Mouse (Mus musculus): Measurements from ENCODE around the gene Ddx17. TPM values are rescaled to one million over a fixed set of nuclear protein-coding genes. Genes with fewer than 3 reads are reported as not detected.

Gene Ddx17
- total RNA-seq (2021): 10 to 100 TPM; 80.2 to 86.8 TPM
- long read RNA-seq, experiment 1, partial matches to known transcripts: 3 of 11 reads
- long read RNA-seq, experiment 1, other reads (novel, unspliced or antisense): 8 of 11 reads
- long read RNA-seq, experiment 2, partial matches to known transcripts: 10 of 11 reads
- long read RNA-seq, experiment 2, other reads (novel, unspliced or antisense): 0 of 11 reads

DNA sequence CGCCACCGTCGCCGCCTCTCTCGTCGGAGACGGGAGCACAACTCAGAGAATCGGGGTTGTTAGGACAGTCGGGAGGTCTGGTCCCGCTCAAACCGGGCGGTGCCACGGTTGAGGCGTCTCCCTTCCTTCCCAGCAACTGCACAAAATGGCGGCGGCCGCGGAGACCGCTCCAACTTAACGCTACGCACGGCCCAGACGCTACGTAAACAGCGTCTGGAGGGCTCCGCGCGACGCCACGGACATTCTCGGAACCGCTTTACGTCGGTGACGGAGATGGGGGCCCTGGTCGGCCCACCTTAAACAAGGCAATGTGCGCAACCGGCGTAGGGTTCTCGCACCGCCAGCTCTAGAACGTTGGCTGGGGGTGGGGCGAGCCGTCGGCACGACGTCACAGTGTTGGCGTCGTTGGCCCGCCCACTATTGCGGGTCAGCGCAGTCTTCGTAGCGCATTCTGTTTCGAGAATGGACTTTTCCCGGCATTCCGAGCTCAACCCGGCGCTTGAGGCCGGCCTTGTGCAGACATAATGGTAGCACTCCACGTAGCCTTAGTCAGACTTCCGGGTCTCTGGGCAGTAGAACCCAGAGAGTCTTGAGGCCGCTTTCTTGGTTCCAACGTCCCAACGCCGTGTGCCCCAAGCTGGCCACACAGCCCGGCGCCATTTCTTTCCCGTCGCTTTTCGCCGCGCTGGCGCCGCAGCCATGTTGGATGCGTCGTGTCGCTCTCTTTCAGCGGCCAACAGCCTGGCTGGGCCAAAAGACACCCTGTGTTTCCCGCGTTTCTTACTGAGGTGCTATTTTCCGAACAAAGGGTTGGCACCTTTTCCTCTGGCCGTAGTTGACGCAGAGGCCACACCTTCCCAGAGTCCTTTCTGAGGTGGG, at the start of gene Ddx17:
Ddx17 (minus strand) TSS at position 332 of the 879 bp plus-strand sequence.
- no peak for TF ChIP-seq CTCF (IDR thresholded peaks at IDR 0.05)
- peak within 1 kb of the TSS; percentile 100 for H3K27ac ChIP-seq
- peak; percentile 99 for DNase-seq
- H3K4me3 ChIP-seq: peak within 1 kb of the TSS; percentile 99
- intact Hi-C loops (cut with DNase I): loop anchor here (5.0 to 10.0 kb wide), 2 partner anchors 138 to 174 kb away; partner anchors contain the start of gene Josd1

DNA sequence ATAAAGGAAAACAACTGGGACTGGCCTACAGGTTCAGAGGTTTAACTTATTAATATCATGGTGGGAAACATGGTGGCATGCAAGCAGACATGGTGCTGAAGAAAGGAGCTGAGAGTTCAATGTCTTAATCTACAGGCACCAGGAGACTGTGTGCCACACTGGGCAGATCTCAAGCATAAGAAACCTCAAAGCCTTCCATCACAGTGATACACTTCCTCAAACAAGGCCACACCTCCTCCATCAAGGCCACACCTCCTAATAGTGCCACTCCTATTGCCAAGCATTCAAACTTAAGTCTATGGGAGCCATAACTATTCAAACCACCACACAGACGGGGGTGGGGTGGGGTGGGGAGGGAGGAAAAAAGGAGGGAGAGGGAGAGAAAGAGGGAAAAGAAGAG, 35.0 kb upstream of the Ddx17 start:
- Histone ChIP-seq H3K4me3 (no peak overlapping the region), H3K27ac (no peak overlapping the region)
- no peak for DNase-seq
- intact Hi-C loops (cut with DNase I): no loop called here
- no peak for TF ChIP-seq CTCF (IDR thresholded peaks at IDR 0.05)

DNA sequence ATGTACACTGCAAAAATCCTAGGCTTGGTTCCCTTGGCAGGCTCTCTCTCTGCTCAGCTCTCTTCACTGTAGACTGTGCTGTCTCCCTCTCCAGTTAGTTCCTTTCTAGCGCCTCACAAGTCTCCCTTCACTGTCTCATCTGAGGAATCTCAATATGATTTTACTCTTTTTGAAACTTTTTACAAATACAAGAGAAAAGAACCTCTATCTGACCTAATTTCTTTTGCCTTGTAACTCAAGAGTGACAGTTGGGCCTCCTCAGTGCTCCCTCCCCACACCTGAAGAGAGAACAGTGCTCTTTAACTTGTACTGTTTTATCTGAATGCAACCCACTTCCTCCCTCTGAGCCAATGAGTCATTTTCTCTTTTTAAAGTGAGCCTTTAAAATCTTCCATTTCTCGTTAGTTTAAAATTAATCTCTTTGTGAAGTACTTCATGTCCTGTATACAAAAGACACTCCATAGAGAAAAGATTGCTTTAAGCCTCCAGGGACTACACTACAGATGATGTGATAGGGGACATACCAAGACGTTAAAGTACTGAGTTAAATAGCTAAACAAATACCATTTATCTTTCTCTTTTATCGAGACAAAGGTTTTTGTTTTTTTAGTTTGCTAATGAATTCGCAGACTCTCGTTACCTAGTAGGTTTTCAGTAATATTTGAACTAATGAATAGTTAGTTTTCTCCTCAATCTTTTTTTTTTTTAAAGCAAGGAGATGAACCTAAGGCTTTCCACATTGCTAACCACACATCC, 31.3 kb upstream of the Ddx17 start:
- TF ChIP-seq CTCF (IDR thresholded peaks at IDR 0.05): no peak
- DNase-seq: no peak
- intact Hi-C loops (cut with DNase I): no loop called here
- Histone ChIP-seq H3K4me3 (no peak overlapping the region), H3K27ac (no peak overlapping the region)

DNA sequence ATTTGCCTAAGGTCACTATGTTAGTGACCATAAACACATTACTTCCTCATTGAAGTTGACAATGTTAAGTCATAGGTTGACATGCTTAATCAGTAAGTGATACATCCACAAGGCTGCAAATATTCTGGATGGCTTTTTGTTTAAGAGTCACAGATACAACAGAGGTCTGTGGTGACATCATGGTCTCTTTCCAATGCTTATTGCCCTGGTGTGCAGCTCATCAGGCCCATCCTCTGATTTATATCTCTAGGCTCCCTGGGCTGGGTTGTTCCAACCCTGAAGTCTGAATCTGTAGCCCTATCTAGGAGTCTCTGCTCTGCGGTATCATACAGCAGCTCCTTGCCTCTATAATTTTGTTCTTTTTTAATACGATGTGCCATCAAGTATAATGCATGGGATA, 30.4 kb upstream of the Ddx17 start:
- intact Hi-C loops (cut with DNase I): no loop called here
- no peak for DNase-seq
- Histone ChIP-seq H3K4me3 (no peak overlapping the region), H3K27ac (no peak overlapping the region)
- TF ChIP-seq CTCF (IDR thresholded peaks at IDR 0.05): no peak

DNA sequence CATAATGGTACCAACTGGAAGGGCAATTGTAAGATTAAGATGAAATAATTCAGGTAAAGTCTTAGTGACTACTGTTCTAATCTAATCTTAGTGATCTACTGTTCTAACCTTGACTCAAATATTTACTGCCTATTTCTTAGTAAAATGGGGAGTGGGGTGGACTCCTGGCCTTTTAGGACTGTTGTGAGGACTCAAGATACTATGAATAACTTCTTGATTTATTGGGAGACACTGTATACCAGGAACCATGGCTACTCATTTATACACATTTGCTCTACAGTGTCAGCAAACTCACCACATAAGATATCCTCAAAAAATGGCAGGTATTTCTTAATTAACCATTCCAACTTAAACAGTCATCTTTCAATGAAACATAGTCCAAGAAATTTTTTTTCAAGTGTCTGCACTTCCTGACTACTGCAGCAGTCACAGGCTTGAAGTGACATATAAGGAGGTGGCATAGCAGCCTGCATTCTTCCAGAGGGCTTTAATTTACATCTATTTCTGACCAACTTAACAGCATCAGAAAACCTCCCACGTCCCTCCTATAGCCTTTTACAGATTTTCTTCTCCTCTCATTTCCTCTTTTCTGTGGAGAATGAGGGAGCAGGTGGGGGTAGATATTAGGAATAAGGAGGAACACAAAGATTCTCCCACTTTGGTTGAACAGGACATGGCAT, 29.1 kb upstream of the Ddx17 start:
- intact Hi-C loops (cut with DNase I): no loop called here
- no peak for DNase-seq
- Histone ChIP-seq H3K27ac (no peak overlapping the region), H3K4me3 (no peak overlapping the region)
- no peak for TF ChIP-seq CTCF (IDR thresholded peaks at IDR 0.05)

DNA sequence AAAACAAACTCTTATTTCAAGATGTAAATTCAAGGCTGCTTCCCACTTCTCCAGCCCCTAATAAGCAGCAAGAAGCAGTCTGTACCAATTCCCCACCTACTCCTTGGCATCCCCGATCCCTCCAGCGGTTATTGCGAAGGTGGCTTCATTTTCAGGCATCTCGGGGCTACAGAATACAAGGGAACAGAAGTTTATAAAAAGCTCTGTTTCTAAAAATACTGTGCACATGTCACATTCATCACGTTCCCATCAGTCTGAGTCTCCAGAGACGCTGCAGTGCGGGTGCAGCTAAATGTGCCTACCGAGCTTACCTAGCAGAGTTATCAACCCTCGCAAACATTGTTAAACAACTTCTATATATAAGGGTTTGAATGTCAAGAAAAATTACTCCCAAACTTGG, 15.9 kb upstream of the Ddx17 start:
- DNase-seq: no peak
- no peak overlapping the region for H3K4me3 ChIP-seq
- intact Hi-C loops (cut with DNase I): no loop called here
- no peak overlapping the region for H3K27ac ChIP-seq
- TF ChIP-seq CTCF (IDR thresholded peaks at IDR 0.05): no peak

DNA sequence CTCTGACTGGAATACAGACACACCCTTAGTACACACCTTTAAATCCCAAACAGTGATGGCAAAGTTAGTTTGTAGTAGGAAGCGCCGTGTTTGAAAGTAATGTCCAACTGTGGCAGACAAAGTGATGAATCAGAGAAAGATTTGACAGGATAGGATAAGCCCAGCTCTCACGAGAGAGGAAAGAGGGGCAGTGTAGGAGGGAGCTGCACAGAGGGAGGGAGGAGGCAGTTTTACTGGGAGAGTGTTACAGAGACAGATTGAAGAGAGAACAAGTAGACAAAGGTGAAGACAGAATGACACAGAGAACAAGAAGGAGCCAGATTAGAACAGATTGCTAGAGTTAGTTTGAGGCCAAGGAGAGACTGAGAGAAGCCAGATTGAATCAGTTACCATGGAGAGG, 13.1 kb upstream of the Ddx17 start:
- H3K4me3 ChIP-seq: no peak overlapping the region
- no peak for TF ChIP-seq CTCF (IDR thresholded peaks at IDR 0.05)
- intact Hi-C loops (cut with DNase I): no loop called here
- no peak for DNase-seq
- no peak overlapping the region for H3K27ac ChIP-seq

DNA sequence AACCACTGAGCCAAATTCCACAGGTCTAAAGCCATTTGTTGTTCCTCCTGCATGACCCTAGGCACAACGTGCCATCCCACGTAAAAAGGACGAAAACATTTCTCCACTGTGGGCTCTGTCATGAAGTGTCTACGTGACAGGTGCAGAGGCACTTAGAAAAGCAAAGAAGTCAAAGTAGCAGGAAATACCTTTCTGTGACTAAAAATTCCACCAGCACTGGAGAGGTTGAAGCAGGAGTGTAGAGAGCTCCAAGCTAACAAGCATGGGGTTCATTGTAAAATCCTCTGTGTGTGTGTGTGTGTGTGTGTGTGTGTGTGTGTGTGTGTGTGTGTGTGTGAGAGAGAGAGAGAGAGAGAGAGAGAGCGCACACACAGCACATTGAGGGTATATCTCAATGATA, 6.0 kb upstream of the Ddx17 start:
- DNase-seq: no peak
- Histone ChIP-seq H3K4me3 (no peak overlapping the region), H3K27ac (no peak overlapping the region)
- intact Hi-C loops (cut with DNase I): no loop called here
- no peak for TF ChIP-seq CTCF (IDR thresholded peaks at IDR 0.05)

DNA sequence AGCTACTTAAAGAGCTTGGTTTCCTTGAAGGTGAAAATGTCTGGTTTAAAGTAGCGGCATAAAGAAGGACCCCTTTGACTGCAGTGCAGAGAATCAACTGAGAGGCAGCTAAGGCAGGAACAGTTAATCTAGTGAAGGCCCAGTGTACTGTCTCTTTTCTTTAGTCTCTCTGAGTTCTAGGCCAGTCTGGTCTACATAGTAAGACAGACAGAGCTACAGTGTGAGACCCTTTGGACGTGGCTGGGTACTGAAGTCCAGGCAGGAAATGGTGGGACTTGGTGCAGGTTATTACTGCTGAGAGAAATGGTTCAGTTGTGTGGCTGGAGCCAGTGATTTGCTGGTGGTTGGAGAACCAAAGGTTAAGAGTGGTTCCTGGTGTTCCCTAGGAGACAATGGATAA, 1.7 kb upstream of the Ddx17 start:
- DNase-seq: no peak
- intact Hi-C loops (cut with DNase I): loop anchor here (5.0 to 10.0 kb wide), 2 partner anchors 137 to 176 kb away; partner anchors contain the start of gene Josd1

DNA sequence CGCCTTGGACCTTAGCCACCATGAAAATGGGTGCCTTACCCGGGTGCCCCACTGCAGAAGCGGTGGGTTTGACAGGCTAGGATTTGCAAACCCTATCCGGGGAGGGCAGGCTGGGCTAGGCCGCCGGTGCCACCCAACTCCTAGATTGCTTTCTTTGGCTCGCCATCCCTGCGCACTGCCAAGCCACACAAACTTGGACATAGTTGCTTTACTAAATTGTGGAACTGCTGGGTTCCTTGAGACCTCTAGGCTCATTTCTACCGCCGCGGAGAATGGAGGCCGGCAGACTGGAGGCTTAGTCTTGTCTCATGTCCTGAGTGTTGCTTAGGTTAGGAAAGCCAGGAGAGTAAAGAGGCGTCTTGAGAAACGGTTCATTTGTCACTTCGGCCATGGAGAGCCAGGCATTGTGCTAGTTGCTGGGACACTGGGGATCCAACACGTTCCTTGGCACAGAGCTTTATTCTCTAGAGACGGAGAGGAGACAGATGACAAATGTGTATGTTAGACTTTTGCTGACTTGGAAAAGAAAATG, 814 bp upstream of the Ddx17 start:
- intact Hi-C loops (cut with DNase I): loop anchor here (5.0 to 10.0 kb wide), 2 partner anchors 137 to 175 kb away; partner anchors contain the start of gene Josd1
- peak overlapping the region; percentile 100 for H3K27ac ChIP-seq
- H3K4me3 ChIP-seq: peak overlapping the region; percentile 99
- no peak for TF ChIP-seq CTCF (IDR thresholded peaks at IDR 0.05)
- no peak for DNase-seq

More for the DNA sequence above, 1.7 kb upstream of the Ddx17 start:
- no peak for TF ChIP-seq CTCF (IDR thresholded peaks at IDR 0.05)
- Histone ChIP-seq H3K27ac (no peak overlapping the region), H3K4me3 (no peak overlapping the region)

DNA sequence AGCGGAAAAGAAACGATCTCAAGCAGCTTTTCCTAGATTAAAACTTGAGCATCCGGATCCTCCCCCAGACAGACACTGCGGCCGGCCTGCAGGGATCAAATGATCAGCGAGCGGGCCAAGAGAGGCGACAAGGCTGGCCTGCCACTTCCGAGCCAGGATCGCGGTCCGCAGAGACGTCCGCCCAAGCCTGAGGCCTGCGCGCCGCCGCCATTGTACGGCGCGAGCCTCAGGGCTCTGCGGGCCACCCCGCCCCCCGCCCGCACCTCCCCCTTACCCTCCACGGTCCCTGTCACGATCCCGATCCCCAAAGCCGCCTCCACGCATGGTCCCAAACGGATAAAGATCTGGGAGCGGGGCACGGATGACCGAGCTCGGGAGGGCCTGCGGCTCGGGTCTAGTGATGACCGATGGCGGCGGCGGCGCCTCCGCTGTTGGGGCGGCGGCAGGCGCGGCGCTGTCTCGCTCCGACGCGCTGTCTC, 581 bp downstream of the Ddx17 start:
- intact Hi-C loops (cut with DNase I): loop anchor here (5.0 to 10.0 kb wide), 2 partner anchors 139 to 174 kb away; partner anchors contain the start of gene Josd1
- DNase-seq: peak; percentile 93
- no peak for TF ChIP-seq CTCF (IDR thresholded peaks at IDR 0.05)
- Histone ChIP-seq H3K4me3 (peak overlapping the region; percentile 99), H3K27ac (peak overlapping the region; percentile 100)

DNA sequence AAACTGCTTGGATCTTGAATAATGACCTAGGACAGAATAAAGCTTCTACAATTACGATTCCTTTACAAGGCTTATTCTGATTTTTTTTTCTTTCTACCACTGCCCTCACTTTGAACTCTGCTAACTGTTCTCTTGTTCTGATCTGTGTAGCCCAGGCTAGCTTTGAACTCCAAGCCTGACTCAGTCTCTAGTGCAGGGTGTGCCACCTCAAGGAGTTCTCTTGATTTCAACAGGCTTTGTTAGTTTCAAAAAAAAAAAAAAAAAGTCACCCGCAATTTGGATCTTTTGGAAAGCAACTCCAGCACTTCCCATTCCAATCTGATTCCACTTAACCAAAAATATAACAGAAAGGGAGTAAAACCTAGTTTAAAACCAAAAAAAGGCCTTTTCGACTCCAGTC, 1.0 kb downstream of the Ddx17 start:
- Histone ChIP-seq H3K27ac (peak overlapping the region; percentile 100), H3K4me3 (peak overlapping the region; percentile 99)
- TF ChIP-seq CTCF (IDR thresholded peaks at IDR 0.05): no peak
- intact Hi-C loops (cut with DNase I): loop anchor here (5.0 to 10.0 kb wide), 2 partner anchors 139 to 173 kb away; partner anchors contain the start of gene Josd1
- DNase-seq: no peak
